Mouse (Mus musculus) urinary bladder, postnatal 10 days (tissue): Measurements from ENCODE around the gene Tnks2.
"Not testable (repeated sequence)": the region's sequence is repeated elsewhere in the genome, so short reads cannot be mapped to it uniquely, and the experiment has no call there.

Experiments
- DNase-seq: peaks from one replicate; pipeline ENCODE4 v3.0.0; 2022; ENCODE audit warnings: low spot score

The Tnks2 gene

DNA sequence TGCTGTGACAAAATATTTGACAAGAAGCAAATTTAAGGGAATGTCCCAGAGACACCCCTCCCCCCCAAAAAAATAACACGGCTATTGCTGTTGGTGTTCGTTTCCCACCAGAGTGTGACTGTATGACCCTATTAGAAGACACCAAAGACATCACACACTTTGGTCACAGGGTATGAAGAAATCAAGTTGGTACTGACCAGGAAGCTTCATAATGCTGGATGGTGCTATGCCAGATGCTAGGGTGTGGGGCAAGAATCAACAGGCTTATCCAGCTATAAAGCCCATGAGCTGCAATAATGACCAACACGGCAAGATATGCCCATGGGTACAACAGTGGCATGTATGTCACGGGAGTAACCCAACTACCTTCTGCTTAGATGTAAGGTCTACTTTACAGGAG, 11.3 kb upstream of the Tnks2 start:
- DNase-seq = no peak

DNA sequence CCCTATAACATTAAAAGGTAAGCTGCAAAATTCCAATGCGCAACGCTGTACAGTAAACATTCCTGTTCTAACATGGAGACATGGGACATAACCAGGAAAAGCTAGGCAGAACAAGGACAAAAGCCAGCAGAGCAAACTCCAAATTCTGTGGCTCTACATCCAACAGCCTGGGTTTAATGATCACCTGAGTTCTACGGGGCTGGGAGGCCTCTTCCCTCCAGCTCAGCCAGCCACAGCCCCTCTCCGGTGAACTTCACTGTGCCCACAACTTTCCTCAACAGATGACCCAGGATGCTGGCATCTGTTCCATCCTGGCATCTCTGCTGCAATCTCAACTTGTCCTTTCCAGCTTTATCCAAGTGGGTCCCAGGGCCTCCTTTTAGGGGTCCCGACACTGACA, 6.4 kb upstream of the Tnks2 start:
- no peak for DNase-seq

DNA sequence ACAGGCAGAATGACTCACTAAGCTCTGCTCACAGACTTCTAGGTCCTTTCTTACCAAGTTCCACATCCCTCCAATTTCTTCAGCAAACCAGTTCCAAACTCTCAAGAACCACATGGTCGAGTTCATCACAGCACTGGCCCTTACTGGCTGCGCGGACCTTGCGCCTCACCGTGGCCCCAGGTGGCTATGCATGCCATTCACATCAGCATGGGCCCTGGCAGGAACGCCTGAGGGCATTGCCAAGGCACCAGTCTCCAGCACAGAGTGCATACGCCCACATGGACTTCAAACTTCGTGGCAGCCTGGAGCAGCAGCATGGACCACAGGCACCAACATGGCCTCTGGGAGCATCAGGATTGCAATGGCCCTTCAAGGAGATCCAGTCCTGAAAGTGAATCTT, 5.7 kb upstream of the Tnks2 start:
- DNase-seq = no peak

DNA sequence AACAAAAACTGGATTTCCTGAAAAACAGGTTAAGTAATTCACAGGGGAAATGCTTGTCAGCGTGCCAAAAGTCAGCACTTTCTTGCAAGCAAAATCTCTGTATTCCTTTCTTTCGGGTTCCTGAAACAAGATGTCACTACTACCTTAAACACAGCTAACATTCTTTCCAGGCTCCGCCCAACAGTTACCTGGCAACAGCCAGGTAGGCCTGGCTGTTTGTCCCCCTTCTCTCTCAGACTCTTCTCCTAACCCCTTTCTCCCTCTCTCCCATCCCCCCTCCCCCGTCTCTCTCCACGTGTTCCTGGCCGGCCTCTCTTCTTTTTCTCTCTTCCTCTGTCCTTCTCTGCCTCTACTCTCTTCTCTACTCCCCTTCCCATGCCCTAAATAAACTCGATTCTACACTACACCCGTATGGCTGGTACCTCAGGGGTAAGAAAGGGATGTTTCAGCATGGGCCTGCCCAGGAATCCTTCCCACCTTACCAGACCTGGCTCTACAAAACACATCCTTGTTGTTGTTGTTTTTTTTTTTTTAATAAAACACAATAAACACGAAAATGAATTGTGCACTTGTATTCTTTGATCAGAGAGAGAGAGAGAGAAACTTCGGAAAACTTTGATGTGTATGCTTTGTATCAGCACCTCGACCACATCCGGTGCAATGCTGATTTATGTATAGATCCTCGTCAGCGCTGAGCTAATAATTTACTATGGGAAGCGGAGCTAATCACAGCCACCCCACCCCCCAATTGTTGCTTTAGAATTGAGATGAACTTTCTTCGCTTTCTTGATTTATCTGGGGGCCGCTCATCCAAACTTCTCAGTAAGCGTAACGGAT, 863 bp upstream of the Tnks2 start:
- DNase-seq = no peak

DNA sequence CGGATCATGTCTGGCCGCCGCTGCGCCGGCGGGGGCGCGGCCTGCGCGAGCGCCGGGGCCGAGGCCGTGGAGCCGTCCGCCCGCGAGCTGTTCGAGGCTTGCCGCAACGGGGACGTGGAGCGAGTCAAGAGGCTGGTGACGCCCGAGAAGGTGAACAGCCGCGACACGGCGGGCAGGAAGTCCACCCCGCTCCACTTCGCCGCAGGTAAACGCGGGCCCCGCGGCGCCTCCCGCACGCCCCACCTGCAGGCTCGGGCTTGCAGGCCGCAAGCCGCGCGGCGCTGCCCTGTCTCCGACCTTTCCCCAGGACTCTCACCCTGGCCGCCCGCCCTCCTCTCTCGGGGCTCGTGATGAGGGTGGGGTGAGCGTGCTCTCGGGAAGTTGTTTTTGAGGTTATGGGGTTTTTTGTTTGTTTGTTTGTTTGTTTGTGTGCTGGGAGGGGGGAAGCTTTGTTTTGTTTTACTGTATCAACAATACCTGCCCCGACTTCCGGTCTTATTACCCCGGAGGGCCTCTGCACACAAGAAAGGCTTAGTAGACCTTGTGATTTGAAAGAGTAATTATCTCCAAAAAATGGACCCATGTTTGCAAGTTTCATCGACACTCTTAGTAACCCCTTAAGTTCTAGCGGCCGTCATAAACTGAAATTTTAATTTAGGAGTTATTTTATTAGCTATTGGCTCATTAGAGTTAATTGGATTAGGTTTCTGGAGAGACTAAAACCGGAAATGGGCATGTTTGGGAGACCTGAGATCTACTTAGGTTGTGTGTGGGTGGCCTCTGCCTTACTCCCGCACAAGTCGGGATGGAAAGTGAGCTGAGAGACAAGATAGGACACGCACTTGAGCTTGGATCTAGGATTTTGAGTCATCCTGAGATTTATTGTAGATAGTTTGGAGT, 750 bp downstream of the Tnks2 start:
- no peak for DNase-seq

DNA sequence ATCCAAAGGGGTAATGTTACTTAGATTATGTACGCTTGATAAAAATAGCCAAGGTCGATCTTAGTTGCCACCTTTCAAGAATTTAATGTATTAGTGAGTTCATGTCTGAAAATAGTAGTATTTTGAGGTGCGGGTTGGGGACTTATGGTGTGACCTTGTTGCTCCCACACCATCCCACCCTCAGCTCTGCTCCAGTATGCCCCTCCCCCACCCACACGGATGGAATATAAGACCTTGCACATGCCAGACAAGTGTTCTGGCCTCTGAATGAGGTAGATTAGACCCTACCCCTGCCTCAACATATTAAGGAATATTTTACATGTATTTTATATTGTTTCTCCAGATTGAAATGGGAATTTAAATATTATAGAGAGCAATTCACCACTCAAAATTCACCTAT, 2.0 kb downstream of the Tnks2 start:
- no peak for DNase-seq

DNA sequence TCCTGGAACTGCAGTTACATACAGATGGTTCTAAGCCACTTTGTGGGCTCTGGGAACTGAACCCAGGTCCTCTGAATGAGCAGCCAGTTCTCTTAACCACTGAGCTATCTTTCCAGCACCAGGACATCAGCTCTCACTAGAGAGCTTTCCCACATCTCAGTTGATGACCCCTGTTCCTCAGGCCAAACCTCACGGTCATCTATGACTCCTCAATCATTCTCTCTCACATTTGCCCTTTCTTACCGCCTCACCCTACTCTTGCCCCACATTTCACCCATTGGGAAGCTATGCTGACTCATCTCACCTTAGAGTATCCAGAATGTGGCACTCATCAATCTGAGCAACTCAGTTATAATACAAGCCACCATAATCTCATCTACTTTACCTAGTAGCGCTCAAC, 6.3 kb downstream of the Tnks2 start:
- DNase-seq = no peak

DNA sequence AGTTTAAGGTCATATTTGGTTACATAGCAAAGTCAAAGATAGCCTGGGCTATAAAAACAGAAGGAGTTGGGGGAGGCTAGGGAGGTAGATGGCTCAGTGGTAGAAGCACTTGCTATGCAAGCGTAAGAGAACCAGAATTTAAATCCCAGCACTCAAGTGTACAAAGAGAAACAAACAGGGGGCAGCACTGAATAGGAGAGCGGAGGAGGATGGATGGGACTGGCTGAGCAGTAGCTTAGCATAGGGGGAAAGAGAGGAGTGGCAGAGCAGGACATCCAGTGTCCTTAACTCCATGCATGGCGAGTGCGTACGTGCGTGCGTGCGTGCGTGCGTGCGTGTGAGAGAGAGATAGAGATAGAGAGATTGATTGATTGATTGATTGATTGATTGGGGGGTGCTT, 9.8 kb downstream of the Tnks2 start:
- DNase-seq = no peak

DNA sequence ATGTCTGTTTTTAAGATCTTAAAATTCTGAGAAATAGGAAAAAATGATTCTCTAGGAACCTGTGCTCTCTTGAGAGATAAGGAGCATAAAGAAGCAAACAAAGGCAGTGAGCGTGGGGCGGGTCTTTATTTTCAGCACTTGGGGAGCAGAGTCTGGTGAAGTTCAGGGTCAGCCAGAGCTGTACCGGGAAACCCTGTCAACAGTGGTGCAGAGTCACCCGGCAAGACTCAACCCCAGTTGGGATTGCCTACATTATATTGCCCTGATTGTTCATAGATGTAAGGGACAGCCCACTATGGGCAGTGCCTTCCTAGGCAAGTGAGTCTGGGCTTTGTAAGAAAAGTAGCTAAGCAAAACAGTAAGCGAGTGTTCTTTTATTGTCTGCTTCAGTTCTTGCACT, 11.9 kb downstream of the Tnks2 start:
- no peak for DNase-seq

DNA sequence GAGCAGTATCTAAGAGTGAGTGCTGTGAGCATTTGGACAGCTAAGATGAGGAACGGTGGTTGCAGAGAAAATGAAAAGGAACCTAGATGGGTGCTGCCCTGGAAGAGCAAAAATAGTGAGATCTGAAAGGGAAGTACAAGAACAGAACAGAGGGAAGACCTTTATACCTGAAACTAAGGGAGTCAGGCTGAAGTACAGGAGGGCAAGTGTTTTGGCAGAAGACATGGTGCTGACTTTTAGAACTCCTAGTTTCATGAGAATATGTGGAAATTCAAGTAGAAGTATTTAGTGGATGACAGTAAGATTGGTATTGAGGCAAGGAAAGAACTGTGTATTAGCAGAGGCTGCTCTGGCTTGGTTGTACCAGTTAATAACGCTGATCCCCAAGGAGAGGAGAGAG, 19.8 kb downstream of the Tnks2 start:
- no peak for DNase-seq

DNA sequence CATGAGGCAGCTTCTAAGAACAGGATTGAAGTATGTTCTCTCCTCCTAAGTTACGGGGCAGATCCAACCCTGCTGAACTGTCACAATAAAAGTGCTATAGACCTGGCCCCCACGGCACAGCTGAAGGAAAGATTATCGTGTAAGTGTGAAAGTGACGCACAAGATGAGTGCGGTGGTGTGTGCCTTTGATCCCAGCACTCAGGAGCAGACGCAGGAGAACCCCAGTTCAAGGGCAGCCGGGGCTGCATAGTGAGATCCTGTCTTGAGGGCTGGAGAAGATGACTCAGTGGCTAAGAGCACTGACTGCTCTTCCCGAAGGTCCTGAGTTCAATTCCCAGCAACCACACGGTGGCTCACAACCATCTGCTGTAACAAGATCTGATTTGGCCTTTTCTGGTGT, 23.8 kb downstream of the Tnks2 start:
- no peak for DNase-seq

DNA sequence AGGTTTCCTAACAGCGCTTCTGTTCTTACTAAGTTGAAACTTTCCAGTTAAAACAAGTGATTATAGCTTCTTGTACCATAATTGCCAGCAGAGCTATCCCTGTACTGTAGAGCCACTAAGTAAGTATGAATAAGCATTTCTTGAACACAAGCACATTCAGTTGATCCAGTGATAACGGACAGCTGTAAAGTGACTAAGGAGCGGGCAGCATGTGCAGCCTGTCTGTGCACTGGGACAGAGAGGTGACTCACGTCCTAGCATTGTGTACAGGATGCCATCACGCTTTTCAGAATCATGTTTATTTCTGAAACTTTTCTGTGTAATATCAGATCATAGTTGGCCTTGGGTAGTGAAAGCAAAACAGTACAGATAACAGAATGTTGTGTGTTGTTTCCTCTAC, 26.4 kb downstream of the Tnks2 start:
- no peak for DNase-seq

DNA sequence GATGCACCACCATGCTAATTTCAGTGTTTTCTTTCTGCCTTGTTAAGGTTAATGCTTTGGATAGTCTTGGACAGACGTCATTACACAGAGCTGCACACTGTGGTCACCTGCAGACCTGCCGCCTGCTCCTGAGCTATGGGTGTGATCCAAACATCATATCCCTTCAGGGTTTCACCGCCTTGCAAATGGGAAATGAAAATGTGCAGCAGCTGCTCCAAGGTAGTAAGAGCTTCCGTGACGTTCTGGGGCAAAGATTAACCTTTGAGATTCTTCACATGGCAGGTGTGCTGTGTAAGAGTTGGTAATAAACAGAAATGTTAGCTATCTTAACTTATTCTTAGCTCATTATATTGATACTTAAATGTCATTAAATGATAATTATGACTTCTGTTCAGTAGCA, 31.9 kb downstream of the Tnks2 start:
- no peak for DNase-seq

DNA sequence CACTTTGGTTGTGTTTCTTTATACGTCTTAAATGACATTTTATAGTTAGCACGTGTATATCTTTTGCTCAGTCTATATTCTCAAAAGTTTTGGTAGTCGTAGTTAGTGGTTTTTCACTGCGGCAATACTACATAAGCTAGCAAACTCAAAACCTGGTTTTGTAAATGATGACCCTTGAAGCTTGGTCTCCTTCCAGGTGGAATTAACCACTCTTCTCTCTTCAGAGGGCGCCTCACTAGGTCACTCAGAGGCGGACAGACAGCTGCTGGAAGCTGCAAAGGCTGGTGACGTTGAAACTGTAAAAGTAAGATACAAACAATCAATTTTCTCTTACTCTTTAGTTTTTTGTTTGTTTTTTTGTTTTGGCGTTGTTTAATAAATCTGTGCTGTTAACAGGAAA, 33.4 kb downstream of the Tnks2 start:
- DNase-seq = no peak

DNA sequence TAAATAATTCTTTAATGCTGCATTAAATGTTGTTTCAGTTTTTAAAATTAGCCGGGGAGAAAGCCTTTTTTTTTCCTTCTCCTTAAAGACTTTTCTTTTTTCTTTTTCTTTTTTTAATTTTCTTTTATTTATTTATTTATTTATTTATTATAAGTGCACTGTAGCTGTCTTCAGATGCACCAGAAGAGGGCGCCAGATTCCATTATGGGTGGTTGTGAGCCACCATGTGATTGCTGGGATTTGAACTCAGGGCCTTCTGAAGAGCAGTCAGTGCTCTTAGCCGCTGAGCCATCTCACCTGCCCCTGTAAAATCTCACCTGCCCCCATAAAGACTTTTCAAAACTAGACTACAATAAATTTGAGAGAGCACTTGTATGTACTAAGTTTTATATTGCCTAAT, 34.6 kb downstream of the Tnks2 start:
- not testable (repeated sequence) for DNase-seq

DNA sequence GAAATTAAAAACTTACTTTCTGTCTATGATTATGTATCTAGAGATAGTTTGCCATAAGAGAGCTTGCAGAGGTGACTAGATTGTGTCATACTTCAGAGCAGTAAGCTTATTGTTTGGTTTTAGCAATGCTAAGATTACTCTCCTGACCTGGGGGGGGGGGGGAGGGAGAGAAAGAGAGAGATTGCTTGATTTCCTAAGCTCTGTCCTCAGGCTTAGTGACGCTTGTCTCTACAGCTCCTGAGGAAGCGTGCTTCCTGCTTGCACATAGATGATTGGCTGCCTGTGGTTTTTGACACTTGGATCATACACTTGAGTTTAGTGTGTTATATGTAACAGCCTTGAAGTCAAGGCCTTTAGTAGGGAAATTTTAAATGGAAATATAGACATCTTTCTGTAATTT, 40.6 kb downstream of the Tnks2 start:
- no peak for DNase-seq

DNA sequence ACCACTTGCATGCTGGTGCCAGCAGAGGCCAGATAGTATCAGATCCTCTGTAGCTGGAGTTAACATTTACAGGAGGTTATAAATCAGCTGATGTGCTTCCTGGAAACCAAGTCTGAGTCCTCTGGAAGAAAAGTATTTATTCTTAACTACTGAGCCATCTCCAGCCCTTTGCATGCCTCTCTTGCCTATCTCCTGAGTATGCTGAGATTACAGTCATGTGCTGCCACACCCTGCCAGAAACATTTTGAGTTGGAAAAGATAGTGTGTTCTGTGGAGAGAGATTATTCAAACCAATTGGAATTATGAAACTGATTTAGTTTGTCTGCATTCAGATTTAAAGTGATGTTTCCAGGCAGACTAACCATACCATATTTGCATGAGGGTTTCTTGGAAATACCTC, 43.3 kb downstream of the Tnks2 start:
- no peak for DNase-seq

DNA sequence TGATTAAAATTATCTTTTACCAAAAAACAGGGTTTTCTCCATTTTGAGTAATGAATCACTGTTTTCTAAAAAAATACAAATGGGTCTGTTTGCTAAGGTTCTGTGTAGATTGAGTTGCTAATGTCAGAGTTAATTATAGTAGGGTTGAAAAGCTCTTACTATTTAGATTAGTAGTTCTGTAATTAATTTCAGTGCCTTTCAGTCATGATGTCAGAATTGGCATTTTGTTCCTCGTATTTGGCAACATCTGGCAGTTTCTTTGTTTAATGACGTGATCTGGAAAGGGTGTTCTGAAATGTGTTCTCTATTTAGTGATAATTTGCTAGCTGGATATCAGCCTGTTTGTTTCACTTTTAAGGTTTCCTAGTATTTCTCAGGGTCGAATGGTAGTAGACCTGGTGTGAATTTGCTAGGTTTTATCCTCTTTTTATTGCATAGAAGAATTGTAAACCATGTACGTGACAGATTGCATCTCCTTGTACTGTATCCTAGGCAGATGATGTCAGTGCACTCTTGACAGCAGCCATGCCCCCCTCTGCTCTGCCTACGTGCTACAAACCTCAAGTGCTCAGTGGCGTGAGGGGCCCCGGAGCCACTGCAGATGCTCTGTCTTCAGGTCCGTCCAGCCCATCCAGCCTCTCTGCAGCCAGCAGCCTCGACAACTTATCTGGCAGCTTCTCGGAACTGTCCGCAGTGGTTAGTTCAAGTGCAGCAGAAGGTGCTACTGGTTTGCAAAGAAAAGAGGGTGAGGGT, 44.9 kb downstream of the Tnks2 start:
- DNase-seq = no peak

DNA sequence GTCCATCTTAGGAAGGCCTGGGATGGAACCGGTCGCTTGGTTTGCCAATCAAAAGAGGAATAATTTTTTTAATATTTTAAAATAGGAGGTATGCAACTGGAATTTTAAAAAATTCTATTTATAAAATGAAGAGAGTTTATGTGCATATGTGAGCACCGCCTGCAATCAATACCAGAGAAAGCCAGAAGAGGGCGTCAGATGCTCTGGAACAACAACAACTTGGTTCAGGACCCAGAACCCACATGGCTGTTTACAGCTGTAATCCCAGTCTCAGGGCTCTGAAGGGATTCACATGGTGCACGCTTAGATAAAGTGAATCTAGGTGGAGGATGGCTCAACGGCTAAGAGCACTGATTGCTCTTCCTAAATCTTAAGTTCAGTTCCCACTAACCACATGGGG, 49.1 kb downstream of the Tnks2 start:
- DNase-seq = no peak

DNA sequence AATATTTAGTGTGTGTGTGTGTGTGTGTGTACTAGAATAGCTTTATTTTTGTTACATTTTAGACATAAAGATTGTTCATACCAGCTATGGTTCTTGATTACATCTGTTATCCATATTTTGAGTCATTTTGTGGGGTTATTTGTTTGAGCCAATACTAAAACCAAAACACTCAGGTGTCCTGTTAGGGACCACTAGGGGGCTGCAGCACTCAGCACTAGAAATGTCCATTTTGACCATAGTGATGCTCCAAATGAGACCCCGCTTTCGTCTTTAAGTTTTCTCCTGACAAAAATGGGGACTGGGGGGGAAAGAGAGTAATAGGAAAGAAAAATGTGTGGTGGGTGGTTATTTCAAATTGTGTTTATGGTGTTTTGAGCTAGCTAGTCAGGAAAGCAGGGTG, 52.3 kb downstream of the Tnks2 start:
- DNase-seq = no peak

DNA sequence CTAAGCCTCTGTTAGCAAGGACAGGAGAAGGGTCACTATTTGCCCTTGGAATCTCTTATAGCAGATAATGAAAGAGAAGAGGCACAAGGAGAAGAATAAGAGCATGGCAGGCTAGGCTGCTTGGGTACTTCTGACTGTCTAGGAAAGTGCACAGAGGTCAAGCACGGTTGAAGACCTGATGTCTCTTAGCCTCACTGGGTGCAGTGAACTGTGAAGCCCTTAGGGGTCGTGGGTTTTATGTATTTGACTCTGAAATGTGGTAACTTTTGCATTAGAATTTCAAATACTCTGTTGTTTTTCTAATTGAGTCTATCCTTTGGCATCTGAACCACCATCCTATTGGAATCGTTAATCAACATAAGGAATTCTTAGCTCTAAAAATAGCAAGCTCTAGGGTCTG, 53.7 kb downstream of the Tnks2 start:
- no peak for DNase-seq

DNA sequence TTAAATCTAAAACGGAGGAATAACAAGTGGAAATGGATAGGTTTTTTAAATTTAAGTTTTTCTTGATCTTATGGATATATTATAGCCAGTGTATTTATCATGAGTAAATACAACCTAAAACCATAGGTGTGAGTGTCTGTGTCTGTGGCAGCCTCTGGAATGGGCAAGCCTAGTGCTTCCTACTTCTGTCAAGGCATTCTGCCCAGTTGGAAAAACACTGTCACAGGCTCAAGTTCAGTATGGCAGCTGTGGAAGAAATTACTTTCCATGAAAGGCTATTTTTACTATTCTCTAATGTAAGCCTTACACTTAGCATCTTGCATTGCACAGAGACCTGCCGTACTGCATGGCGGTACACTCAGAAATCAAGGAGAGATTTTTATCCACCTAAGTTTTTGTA, 57.7 kb downstream of the Tnks2 start:
- no peak for DNase-seq
